Mouse (Mus musculus) G1E (cell line): ENCODE results near the gene Avpi1.

ENCODE experiments used
- CTCF ChIP-seq: IDR thresholded peaks from 2 replicates; pipeline ENCODE4 v1.5.1; 2012; ENCODE audit warnings: low read depth, low read length, inconsistent platforms, mixed read lengths
- GATA1 ChIP-seq: IDR thresholded peaks from 2 replicates; pipeline ENCODE4 v1.6.1; 2012; ENCODE audit warnings: borderline replicate concordance, low read length, inconsistent platforms, mixed read lengths
- GATA2 ChIP-seq: IDR thresholded peaks from 2 replicates; pipeline ENCODE4 v1.6.1; 2012; ENCODE audit warnings: low read depth, low read length, inconsistent platforms, borderline replicate concordance
- POLR2AphosphoS5 ChIP-seq: IDR thresholded peaks from 2 replicates; pipeline ENCODE4 v1.6.1; 2012; ENCODE audit warnings: low read depth, low read length, inconsistent platforms; ENCODE audit not compliant: insufficient replicate concordance
- TAL1 ChIP-seq: conservative IDR thresholded peaks from 2 replicates; pipeline ENCODE4 v1.6.1; 2012; ENCODE audit warnings: low read depth, low read length, inconsistent platforms, mixed read lengths

GRCm38 (mm10) chr19:42089748-42090595 lies 38.9 kb downstream of the Avpi1 start, which contains the start of gene Pi4k2a:
- no peak for TF ChIP-seq CTCF
- TF ChIP-seq GATA1: no peak
- TF ChIP-seq TAL1: no peak
- no peak for TF ChIP-seq GATA2
- no peak for TF ChIP-seq POLR2AphosphoS5
